Mouse (Mus musculus) heart, postnatal 0 days (tissue): Measurements from ENCODE around the gene Ghitm. TPM values are rescaled to one million over a fixed set of nuclear protein-coding genes. Genes with fewer than 3 reads are reported as not detected.

Experiments
- ATAC-seq: fragments of 200-750 bp; cut with Nextera tagmentation; 2 replicates; pipeline ENCODE4 v1.8.0; 2017; ENCODE audit warnings: low read depth, moderate number of reproducible peaks, moderate library complexity; ENCODE audit not compliant: insufficient read depth
- DNase-seq: peaks from one replicate; pipeline ENCODE4 v3.0.0-alpha.2; 2016; ENCODE audit warnings: low spot score
- H3K27ac ChIP-seq: fragments of 300-500 bp; sonication (generic); 2 replicates; pipeline ENCODE4 v1.5.1; 2014; ENCODE audit warnings: low read depth, mild to moderate bottlenecking
- H3K27me3 ChIP-seq: fragments of 300-500 bp; sonication (generic); 2 replicates; pipeline ENCODE4 v1.6.1; 2014; ENCODE audit warnings: low read length, mixed read lengths; ENCODE audit not compliant: control insufficient read depth, insufficient read depth
- H3K36me3 ChIP-seq: fragments of 300-500 bp; sonication (generic); replicated peaks from 2 replicates; pipeline ENCODE4 v1.6.1; 2014; ENCODE audit warnings: low read length, mixed read lengths; ENCODE audit not compliant: control insufficient read depth, insufficient read depth
- H3K4me1 ChIP-seq: fragments of 300-500 bp; sonication (generic); 2 replicates; pipeline ENCODE4 v1.6.1; 2014; ENCODE audit warnings: antibody characterized with exemption; ENCODE audit not compliant: control insufficient read depth, insufficient read depth
- H3K4me2 ChIP-seq: fragments of 300-500 bp; sonication (generic); 2 replicates; pipeline ENCODE4 v1.6.1; 2014; ENCODE audit warnings: low read depth, mild to moderate bottlenecking, low read length, moderate library complexity
- H3K4me3 ChIP-seq: fragments of 300-500 bp; sonication (generic); 2 replicates; pipeline ENCODE4 v1.5.1; 2014; ENCODE audit warnings: low read depth, low read length
- H3K9ac ChIP-seq: fragments of 300-500 bp; sonication (generic); replicated peaks from 2 replicates; pipeline ENCODE4 v1.6.1; 2014; ENCODE audit warnings: low read depth, low read length, mixed read lengths
- H3K9me3 ChIP-seq: fragments of 300-500 bp; sonication (generic); replicated peaks from 2 replicates; pipeline ENCODE4 v1.6.1; 2016; ENCODE audit warnings: low read length; ENCODE audit not compliant: control insufficient read depth
- CTCF ChIP-seq: IDR thresholded peaks from 2 replicates; pipeline ENCODE4 v1.5.1; 2016; ENCODE audit warnings: antibody characterized with exemption, control low read depth, low read depth
- EP300 ChIP-seq: IDR thresholded peaks from 2 replicates; pipeline ENCODE4 v1.6.1; 2016; ENCODE audit warnings: antibody characterized with exemption, low read depth
- WGBS: fragments of 180-500 bp; shearing (Covaris S2); extraction: QIAGEN DNeasy Blood & Tissue Kit; methylation state at CpG from one replicate; pipeline ENCODE4 v1.1.7; 2014; 5-methylcytosine and 5-hydroxymethylcytosine counted together
- polyA plus RNA-seq: library from polyadenylated mRNA; unstranded; fragments of >200 nt; fragmentation: Nextera tagmentation; extraction: Ambion mirVana; gene quantifications from 2 replicates; pipeline ENCODE4 v1.2.1, GENCODE M21; 2015
- total RNA-seq: library from RNA; depleted of rRNA; stranded (reverse); fragments of >200 nt; gene quantifications from 2 replicates; pipeline ENCODE4 v1.2.3, GENCODE M21; 2014; ENCODE audit warnings: low replicate concordance; rRNA removed

The Ghitm gene
- total and polyA plus RNA-seq, 2 experiments from 2014 or later = 257 to 480 TPM

GRCm38 (mm10) chr14:37083755-37084154 is 51.3 kb downstream of the Ghitm start:
- H3K4me3 ChIP-seq = no peak overlapping the region
- TF ChIP-seq EP300 = no peak
- no peak for DNase-seq
- H3K27me3 ChIP-seq = no peaks in the 10 kb centered on the region
- H3K4me2 ChIP-seq = no peak overlapping the region
- 18% methylated on average over 4 of the region's 4 CpGs for WGBS
- ATAC-seq = no peak
- H3K36me3 ChIP-seq = no peaks in the 10 kb centered on the region
- H3K4me1 ChIP-seq = no peaks in the 10 kb centered on the region
- H3K9ac ChIP-seq = no peak overlapping the region
- no peaks in the 10 kb centered on the region for H3K9me3 ChIP-seq
- no peak overlapping the region for H3K27ac ChIP-seq

DNA sequence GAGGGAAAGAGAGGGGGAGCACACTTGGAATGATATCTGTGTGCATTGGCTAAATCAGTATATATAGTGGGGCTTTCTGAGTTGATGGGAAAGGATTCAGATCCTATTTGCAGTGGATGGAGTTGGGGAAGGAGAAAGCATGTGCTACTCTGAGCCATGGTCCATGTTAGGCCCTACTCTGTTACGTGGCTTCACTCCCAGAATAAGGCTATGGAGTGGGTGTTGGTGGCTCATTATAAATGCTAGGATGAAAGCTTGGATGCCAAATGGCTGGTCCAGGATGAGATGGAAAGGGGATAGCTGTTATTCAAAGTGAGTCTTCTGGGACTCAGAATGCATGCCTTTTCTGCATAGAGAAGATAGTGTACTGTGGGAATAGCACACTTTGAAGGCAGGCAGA is 54.3 kb downstream of the Ghitm start:
- no peaks in the 10 kb centered on the region for H3K36me3 ChIP-seq
- no peak for DNase-seq
- H3K9ac ChIP-seq = no peak overlapping the region
- H3K27ac ChIP-seq = no peak overlapping the region
- no peaks in the 10 kb centered on the region for H3K27me3 ChIP-seq
- no peaks in the 10 kb centered on the region for H3K4me1 ChIP-seq
- TF ChIP-seq EP300 = no peak
- TF ChIP-seq CTCF = no peak
- no peak overlapping the region for H3K4me3 ChIP-seq
- H3K9me3 ChIP-seq = no peaks in the 10 kb centered on the region
- WGBS = 60% methylated on average over 1 of the region's 1 CpGs
- no peak for ATAC-seq
- H3K4me2 ChIP-seq = no peak overlapping the region

Other genes starting within 250 kb of the Ghitm start
- 49.8 and 69.6 TPM in 2 replicates for gene Ccser2, start 166.5 kb downstream of the Ghitm start, total RNA-seq
- gene Ccser2, start 166.5 kb downstream of the Ghitm start, polyA plus RNA-seq = 74.1 and 75.7 TPM in 2 replicates
- not detected in 2 replicates for gene Rgr, start 86.3 kb downstream of the Ghitm start, total RNA-seq
- not detected in 2 replicates for gene Rgr, start 86.3 kb downstream of the Ghitm start, polyA plus RNA-seq
- gene Lrit1, start 80.4 kb downstream of the Ghitm start, total RNA-seq = not detected in 2 replicates
- gene Lrit1, start 80.4 kb downstream of the Ghitm start, polyA plus RNA-seq = not detected in 2 replicates
- not detected in 2 replicates for gene Lrit2, start 67.3 kb downstream of the Ghitm start, total RNA-seq
- not detected in 2 replicates for gene Lrit2, start 67.3 kb downstream of the Ghitm start, polyA plus RNA-seq
- gene Cdhr1, start 36.9 kb downstream of the Ghitm start, total RNA-seq = not detected in 2 replicates
- gene Cdhr1, start 36.9 kb downstream of the Ghitm start, polyA plus RNA-seq = 0.07 and 0.11 TPM in 2 replicates
- gene 2610528A11Rik, start 21.2 kb downstream of the Ghitm start, total RNA-seq = 3.7 TPM in 1 of 2 replicates, not detected in the other
- gene 2610528A11Rik, start 21.2 kb downstream of the Ghitm start, polyA plus RNA-seq = 1.2 and 1.3 TPM in 2 replicates